Mouse (Mus musculus) lung, postnatal 0 days (tissue): Measurements from ENCODE around the gene Klb. TPM values are rescaled to one million over a fixed set of nuclear protein-coding genes. Genes with fewer than 3 reads are reported as not detected.

Experiments used
- ATAC-seq: fragments of 200-750 bp; cut with Nextera tagmentation; 2 replicates; pipeline ENCODE4 v1.8.0; 2017; ENCODE audit warnings: moderate library complexity
- DNase-seq: peaks from one replicate; pipeline ENCODE4 v3.0.0-alpha.2; 2016; ENCODE audit warnings: low spot score
- H3K27ac ChIP-seq: fragments of 300-500 bp; sonication (generic); 2 replicates; pipeline ENCODE4 v1.5.1; 2014; ENCODE audit warnings: antibody characterized with exemption, mild to moderate bottlenecking, low read length, mixed read lengths
- H3K27me3 ChIP-seq: fragments of 300-500 bp; sonication (generic); replicated peaks from 2 replicates; pipeline ENCODE4 v1.6.1; 2014; ENCODE audit warnings: low read length, mixed read lengths; ENCODE audit not compliant: insufficient read depth
- H3K36me3 ChIP-seq: fragments of 300-500 bp; sonication (generic); 2 replicates; pipeline ENCODE4 v1.6.1; 2014; ENCODE audit warnings: low read length, mixed read lengths; ENCODE audit not compliant: insufficient read depth
- H3K4me1 ChIP-seq: fragments of 300-500 bp; sonication (generic); 2 replicates; pipeline ENCODE4 v1.6.1; 2014; ENCODE audit warnings: antibody characterized with exemption, low read depth, low read length, mixed read lengths; ENCODE audit not compliant: insufficient read depth
- H3K4me2 ChIP-seq: fragments of 300-500 bp; sonication (generic); replicated peaks from 2 replicates; pipeline ENCODE4 v1.6.1; 2014; ENCODE audit warnings: low read depth, mild to moderate bottlenecking, low read length, moderate library complexity, mixed read lengths
- H3K4me3 ChIP-seq: fragments of 300-500 bp; sonication (generic); 2 replicates; pipeline ENCODE4 v1.5.1; 2014; ENCODE audit warnings: low read depth, low read length
- H3K9ac ChIP-seq: fragments of 300-500 bp; sonication (generic); replicated peaks from 2 replicates; pipeline ENCODE4 v1.6.1; 2014; ENCODE audit warnings: low read depth, mild to moderate bottlenecking
- H3K9me3 ChIP-seq: fragments of 300-500 bp; sonication (generic); 2 replicates; pipeline ENCODE4 v1.6.1; 2016; ENCODE audit warnings: low read length, mixed read lengths
- CTCF ChIP-seq: IDR thresholded peaks from 2 replicates; pipeline ENCODE4 v1.5.1; 2016; ENCODE audit warnings: antibody characterized with exemption, mild to moderate bottlenecking
- EP300 ChIP-seq: IDR thresholded peaks from 2 replicates; pipeline ENCODE4 v1.6.1; 2016; ENCODE audit warnings: antibody characterized with exemption, mild to moderate bottlenecking, control low read depth
- WGBS: fragments of 180-500 bp; shearing (Covaris S2); extraction: QIAGEN DNeasy Blood & Tissue Kit; methylation state at CpG from one replicate; pipeline ENCODE4 v1.1.7; 2014; 5-methylcytosine and 5-hydroxymethylcytosine counted together
- polyA plus RNA-seq: library from polyadenylated mRNA; unstranded; fragments of >200 nt; fragmentation: Nextera tagmentation; extraction: Ambion mirVana; gene quantifications from 2 replicates; pipeline ENCODE4 v1.2.1, GENCODE M21; 2015

Gene Klb
- polyA plus RNA-seq, 1 experiment from 2014 or later: 0.04 TPM

GRCm38 (mm10) chr5:65387008-65387867 lies 39.1 kb downstream of the Klb start:
- WGBS: 77% methylated on average over 6 of the region's 6 CpGs
- Histone ChIP-seq H3K4me3 (no peak overlapping the region), H3K9me3 (no peaks in the 10 kb centered on the region), H3K36me3 (peaks cover 12% of the 10 kb centered on the region; the same call in 1 of the 2 replicates), H3K4me1 (peaks cover 6% of the 10 kb centered on the region; the same call in 1 of the 2 replicates), H3K9ac (no peak overlapping the region), H3K4me2 (no peak overlapping the region), H3K27ac (no peak overlapping the region), H3K27me3 (no peaks in the 10 kb centered on the region)
- DNase-seq (no peak), ATAC-seq (no peak)
- TF ChIP-seq EP300 (no peak), CTCF (no peak)

GRCm38 (mm10) chr5:65390648-65391644 lies 42.8 kb downstream of the Klb start, which contains the start of the genes Rpl9 and Lias:
Rpl9 (minus strand) TSS chr5:65391444.
Lias (plus strand) TSS chr5:65391497.
- H3K9me3 ChIP-seq: no peaks in the 10 kb centered on the region
- DNase-seq (peak; percentile 97), ATAC-seq (peak; percentile 96)
- no peaks in the 10 kb centered on the region for H3K27me3 ChIP-seq
- H3K36me3 ChIP-seq: peaks cover 12% of the 10 kb centered on the region; the same call in 1 of the 2 replicates
- TF ChIP-seq EP300 (peak; percentile 42; the same call in 1 of the 2 replicates), CTCF (no peak)
- H3K4me2 ChIP-seq: peak within 1 kb of the TSS; percentile 67
- H3K4me3 ChIP-seq: peak within 1 kb of the TSS; percentile 94
- peaks cover 6% of the 10 kb centered on the region; the same call in 1 of the 2 replicates for H3K4me1 ChIP-seq
- peak within 1 kb of the TSS; percentile 93 for H3K27ac ChIP-seq
- under 1% methylated on average over 79 of the region's 83 CpGs for WGBS
- peak within 1 kb of the TSS; percentile 99 for H3K9ac ChIP-seq

- Histone ChIP-seq H3K9me3 (no peaks in the 10 kb centered on the region), H3K36me3 (peaks cover 12% of the 10 kb centered on the region; the same call in 1 of the 2 replicates), H3K9ac (peak overlapping the region; percentile 73), H3K27ac (peak overlapping the region; percentile 93), H3K4me2 (peak overlapping the region; percentile 64), H3K4me1 (peaks cover 6% of the 10 kb centered on the region; the same call in 1 of the 2 replicates), H3K4me3 (peak overlapping the region; percentile 94), H3K27me3 (no peaks in the 10 kb centered on the region)
- DNase-seq: peak; percentile 55
- no peak for TF ChIP-seq CTCF
- no peak for TF ChIP-seq EP300
- peak; percentile 63 for ATAC-seq
- 3% methylated on average over 12 of the region's 12 CpGs for WGBS
These were observed 43.6 kb downstream of the Klb start for GRCm38 (mm10) chr5:65391753-65392152.

GRCm38 (mm10) chr5:65394425-65394824 lies 46.3 kb downstream of the Klb start:
- Histone ChIP-seq H3K36me3 (peaks cover 8% of the 10 kb centered on the region; the same call in 1 of the 2 replicates), H3K4me1 (peaks cover 6% of the 10 kb centered on the region; the same call in 1 of the 2 replicates), H3K27ac (no peak overlapping the region), H3K4me3 (no peak overlapping the region), H3K4me2 (no peak overlapping the region), H3K9me3 (no peaks in the 10 kb centered on the region), H3K27me3 (no peaks in the 10 kb centered on the region), H3K9ac (no peak overlapping the region)
- no peak for ATAC-seq
- no peak for DNase-seq
- TF ChIP-seq CTCF: no peak
- no peak for TF ChIP-seq EP300
- 90% methylated on average over 7 of the region's 7 CpGs for WGBS

DNA sequence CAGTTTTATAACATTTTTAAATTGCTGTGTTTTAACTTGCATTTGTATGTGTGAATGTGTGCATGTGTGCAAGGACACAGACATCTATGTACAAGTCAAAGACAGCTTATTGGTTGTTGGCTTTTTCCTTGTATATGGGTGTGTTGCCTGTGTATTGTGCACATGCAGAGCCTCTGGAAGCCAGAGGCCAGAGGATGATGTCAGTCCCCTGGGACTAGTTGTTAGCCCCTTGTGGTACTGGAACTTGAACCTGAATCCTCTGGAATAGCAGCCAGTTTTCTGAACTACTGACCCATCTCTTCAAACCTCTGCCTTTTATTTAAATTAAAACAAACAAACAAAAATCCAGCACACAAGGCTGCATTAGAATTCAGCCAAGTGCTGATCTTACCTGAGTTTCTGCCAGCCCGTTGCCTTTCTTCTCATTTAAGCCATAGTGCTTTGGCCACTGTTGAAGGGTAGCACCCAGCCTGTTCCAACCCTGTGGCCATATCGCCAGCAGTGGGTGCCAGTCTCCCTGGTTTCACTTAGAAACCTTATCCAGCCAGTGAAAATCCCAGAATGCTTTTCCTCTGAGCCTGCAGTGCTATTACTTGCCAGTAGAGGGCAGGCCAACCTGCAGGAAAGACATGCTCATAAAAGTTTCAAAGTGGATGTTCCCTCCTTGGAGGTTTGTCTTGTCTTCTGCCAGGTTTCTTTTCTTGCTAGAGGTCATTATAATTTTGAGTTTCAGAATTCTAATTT lies 53.3 kb downstream of the Klb start:
- DNase-seq (peak; percentile 87), ATAC-seq (peak; percentile 80)
- WGBS: 21% methylated on average over 2 of the region's 2 CpGs
- Histone ChIP-seq H3K27ac (no peak overlapping the region), H3K9me3 (no peaks in the 10 kb centered on the region), H3K4me1 (no peaks in the 10 kb centered on the region), H3K4me2 (no peak overlapping the region), H3K36me3 (peaks cover 28% of the 10 kb centered on the region), H3K4me3 (no peak overlapping the region), H3K9ac (no peak overlapping the region), H3K27me3 (no peaks in the 10 kb centered on the region)
- TF ChIP-seq CTCF (peak; percentile 97), EP300 (no peak)
